Comparison of ENCODE assay signal across 7 mouse cellular contexts in the genomic region with DNA sequence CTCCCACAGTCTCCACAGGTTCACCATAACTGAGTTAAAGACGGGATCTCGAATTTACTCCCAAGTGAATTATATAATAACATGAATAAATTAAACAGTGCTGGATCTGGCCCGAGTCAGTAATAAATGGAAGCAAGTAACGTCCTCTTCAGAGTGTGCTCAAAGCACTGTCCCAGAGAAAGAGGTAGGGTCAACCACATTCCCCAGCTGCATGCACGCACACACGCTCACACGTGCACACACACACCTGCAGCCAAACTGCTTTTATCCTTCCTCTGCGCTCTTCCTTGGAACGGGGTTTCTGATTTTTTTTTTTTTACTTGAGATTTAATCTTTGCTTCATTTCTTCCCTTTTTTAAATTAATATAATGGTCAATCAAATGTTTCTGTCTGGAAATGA.
"Had no signal": no experiment of that assay in that cellular context is flagged by ENCODE, and none has a peak within 500 bp of the region (broad histone marks: within the 10 kb centered on the region; RNA-seq: fewer than 3 reads in every experiment).

No protein-coding gene starts in this region.

- DNase-seq: liver; liver, embryonic 13.5 days; liver, postnatal 0 days; lung, adult 2 months; lung, postnatal 14 days; lung, postnatal 36 days; right cerebral cortex, postnatal 14 days had no signal
